Mouse (Mus musculus): Measurements from ENCODE around the gene Tmem59.

The Tmem59 gene

DNA sequence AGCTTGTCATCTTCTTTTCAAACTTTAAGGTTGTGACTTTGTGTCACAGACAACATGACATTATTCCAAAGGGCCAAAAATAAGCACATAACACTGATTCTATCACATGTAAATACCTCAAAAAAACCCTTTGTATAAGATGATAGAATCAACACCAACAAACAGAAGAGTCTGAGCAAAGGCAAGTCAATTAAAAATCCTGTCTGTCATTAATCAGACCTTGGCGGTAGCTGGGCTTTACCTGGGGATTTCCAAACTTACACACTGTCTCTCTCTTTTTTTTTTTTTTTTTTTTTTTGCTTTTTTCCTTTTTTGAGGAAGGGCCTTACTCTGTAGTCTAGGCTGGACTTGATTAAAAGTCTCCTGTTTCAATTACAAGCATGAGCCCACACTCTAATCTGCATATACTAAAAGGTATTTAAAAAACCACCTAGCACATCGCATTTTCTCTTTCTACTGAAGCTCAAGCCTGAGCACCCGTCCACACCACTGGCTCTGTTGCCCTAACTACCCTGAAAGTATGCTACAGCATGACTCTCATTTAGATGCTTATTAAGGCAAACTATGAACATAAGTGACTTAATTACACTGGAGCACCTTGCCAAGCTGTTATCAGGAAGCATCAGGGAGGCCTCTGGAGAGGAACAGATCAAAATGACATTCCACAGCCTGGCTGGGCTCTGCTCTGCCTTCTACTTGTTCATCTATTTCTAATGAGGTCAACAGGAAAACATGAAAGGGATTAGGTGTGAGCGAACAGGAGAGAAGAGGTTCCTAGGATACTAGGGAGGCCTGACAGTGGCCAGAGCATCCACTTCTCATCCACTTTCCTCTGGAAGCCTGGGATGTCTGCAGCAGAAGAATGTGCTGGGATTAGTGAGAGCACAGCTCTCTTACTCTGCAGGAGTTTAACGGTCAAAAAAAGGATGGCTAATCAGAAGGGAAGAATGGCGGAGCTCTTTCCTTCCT, 65.5 kb downstream of the Tmem59 start:
- no peak for DNase-seq

- DNase-seq: no peak
These were observed 67.2 kb downstream of the Tmem59 start for GRCm38 (mm10) chr4:107245368-107245767.

GRCm38 (mm10) chr4:107246040-107246439, 67.8 kb downstream of the Tmem59 start:
- no peak for DNase-seq

DNA sequence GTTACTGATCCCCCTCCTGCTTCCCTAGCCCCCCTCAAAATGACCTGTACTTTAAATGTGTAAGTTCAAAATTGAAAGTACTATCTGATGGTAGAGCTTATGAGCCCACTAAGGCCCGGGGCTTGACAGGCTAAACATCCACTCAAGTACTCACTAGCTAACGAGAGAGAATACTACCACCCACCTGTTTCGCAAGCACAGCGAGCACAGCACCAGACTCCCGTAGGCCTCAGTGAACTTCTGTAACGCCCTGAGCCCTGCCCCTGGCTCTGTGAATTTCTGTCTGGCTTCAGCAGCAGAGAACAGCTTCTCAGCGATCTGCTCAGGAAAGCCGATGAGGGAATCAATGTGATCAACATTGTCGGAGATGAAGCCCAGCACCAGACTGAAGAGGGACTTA, 68.9 kb downstream of the Tmem59 start:
- DNase-seq: no peak

GRCm38 (mm10) chr4:107248061-107248460, 69.9 kb downstream of the Tmem59 start:
- DNase-seq: no peak

GRCm38 (mm10) chr4:107249471-107249870, 71.3 kb downstream of the Tmem59 start:
- DNase-seq: peak; percentile 87

DNA sequence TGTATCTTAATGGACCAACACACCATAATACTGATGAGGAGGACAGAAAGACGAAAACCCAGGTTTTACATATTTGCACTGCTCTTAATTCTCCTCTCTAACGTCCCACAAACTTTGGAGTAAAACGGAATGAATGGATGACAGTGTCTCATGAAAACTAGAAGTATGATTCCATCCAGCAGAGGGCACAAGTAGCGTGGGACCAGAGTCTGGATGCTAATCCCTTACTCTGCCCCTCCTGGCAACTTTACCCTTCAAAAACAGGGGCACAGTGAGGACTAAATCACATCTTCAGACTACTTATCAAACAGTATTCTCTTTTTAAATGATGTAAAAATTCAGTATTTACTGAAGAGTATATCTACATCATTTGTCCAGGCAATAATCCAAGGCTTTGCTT, 72.3 kb downstream of the Tmem59 start:
- DNase-seq: peak; percentile 76
